Mouse (Mus musculus) left cerebral cortex, adult 2 months (tissue): ENCODE data around the gene Fam71b. TPM values are rescaled to one million over a fixed set of nuclear protein-coding genes. Genes with fewer than 3 reads are reported as not detected.

Source experiments
- DNase-seq, 2 experiments: peaks; one replicate each; pipeline ENCODE4 v3.0.0; 2021 to 2022; ENCODE audit warnings: low spot score in 2 of 2, mixed read lengths in 1 of 2; ENCODE audit errors: extremely low spot score in 1 of 2
- H3K27ac ChIP-seq: fragments of 200-600 bp; 2 replicates; pipeline ENCODE4 v1.8.1; 2022
- H3K4me3 ChIP-seq: fragments of 200-600 bp; 2 replicates; pipeline ENCODE4 v1.8.1; 2022
- CTCF ChIP-seq: fragments of 200-600 bp; IDR thresholded peaks from 2 replicates; pipeline ENCODE4 v1.8.1; 2022; ENCODE audit warnings: antibody characterized with exemption, mild to moderate bottlenecking, moderate library complexity
- intact Hi-C: fragments of 180-260 bp; cut with DNase I; formaldehyde crosslinking; loops from one replicate; pipeline ENCODE4 v1.15.1; 2025
- total RNA-seq, 2 experiments: library from RNA; stranded (reverse); gene quantifications; 2 replicates each; pipeline ENCODE4 v1.2.3; 2021

Fam71b gene
- total RNA-seq, 2 experiments from 2014 or later = not detected

DNA sequence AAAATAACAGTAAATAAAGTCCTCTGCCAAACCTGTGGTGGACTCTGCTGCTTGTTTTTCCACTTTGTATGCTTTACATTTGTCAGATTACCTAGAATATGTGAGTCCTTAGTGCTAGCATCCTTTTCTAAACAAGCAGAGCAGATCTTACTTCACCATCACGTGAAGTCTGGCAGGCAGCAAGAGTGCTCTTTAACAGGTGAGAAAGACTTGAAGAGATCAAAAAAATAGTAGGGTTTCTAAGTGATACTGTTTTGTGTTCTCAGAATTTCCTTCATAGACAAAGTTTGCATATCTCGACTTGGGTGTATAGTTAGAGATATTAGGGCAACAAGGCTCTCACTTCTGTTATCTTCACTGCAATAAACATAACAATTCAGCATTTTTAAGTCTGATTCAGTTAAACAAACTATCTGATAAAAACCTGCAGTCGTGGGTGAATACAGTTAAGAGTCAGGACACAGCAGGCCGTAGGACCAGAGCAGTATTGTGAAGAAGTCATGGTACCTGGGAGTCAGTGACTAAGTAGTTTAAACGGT, 42.7 kb downstream of the Fam71b start:
- H3K27ac ChIP-seq = no peak overlapping the region
- no peak for TF ChIP-seq CTCF
- no peak overlapping the region for H3K4me3 ChIP-seq
- DNase-seq = no peak
- intact Hi-C loops = no loop called here

DNA sequence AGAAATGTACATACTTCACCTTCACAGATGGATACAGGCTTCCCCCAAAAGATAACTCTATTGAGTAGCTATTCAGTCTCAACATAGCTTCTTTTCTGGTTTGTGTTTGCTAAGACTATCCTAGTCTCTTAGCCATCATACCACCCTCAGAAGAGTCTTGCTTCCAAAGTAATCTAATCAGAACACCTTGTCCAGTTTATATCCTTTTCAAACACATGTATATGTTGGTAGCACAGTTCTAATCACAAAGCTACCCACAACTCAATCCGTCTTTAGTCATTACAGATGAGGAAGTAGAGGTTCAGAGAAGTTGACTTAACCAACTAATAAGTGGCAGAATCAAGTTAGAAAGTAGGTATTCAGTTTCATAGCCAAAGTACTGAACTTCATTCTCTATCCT, 45.4 kb downstream of the Fam71b start:
- DNase-seq = no peak
- TF ChIP-seq CTCF = no peak
- H3K27ac ChIP-seq = no peak overlapping the region
- no peak overlapping the region for H3K4me3 ChIP-seq
- intact Hi-C loops = loop anchor here (5.0 kb wide), 1 partner anchor 226 kb away; no protein-coding TSS in a partner anchor

DNA sequence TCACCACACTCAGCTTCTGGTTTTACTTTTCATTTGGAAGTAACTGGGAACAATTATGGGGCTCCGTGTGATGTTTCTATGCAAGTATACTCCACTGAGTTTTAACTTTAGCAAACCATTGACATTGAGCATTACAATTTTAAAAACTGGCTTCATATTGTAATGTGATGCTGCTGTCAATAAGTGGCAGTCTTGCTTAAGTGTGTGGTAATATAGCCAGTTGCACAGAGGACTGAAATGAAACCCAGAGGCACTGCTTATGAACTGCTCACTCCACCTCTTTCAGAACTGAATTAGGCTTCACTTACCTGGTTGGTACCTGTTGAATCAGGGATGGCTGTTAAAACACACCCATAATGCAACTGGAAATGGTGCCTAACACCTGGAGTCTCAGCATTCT, 46.8 kb downstream of the Fam71b start:
- TF ChIP-seq CTCF = peak; percentile 38
- no peak for DNase-seq
- Histone ChIP-seq H3K27ac (no peak overlapping the region), H3K4me3 (no peak overlapping the region)
- intact Hi-C loops = loop anchor here (5.0 kb wide), 1 partner anchor 224 kb away; no protein-coding TSS in a partner anchor

DNA sequence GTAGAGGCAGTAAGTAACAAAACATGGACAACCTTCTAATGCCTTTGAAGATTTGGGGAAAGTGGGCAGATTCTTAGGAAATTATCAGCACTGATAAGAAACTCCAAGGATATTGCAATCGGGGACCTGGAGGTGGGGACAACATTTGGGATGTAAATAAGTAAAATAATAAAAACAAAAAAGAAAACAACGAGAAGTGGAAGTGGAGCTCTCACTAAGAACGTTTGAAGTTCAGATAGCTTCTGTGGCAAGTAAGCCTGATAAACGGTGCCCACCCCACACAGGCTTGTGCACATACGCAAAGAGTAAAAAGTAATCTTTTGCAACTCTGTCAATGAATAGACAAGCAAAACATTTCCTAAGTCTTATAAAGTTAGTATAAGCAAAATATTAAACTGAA, 47.6 kb downstream of the Fam71b start:
- no peak for TF ChIP-seq CTCF
- intact Hi-C loops = loop anchor here (5.0 kb wide), 1 partner anchor 223 kb away; no protein-coding TSS in a partner anchor
- DNase-seq = no peak
- no peak overlapping the region for H3K4me3 ChIP-seq
- no peak overlapping the region for H3K27ac ChIP-seq

DNA sequence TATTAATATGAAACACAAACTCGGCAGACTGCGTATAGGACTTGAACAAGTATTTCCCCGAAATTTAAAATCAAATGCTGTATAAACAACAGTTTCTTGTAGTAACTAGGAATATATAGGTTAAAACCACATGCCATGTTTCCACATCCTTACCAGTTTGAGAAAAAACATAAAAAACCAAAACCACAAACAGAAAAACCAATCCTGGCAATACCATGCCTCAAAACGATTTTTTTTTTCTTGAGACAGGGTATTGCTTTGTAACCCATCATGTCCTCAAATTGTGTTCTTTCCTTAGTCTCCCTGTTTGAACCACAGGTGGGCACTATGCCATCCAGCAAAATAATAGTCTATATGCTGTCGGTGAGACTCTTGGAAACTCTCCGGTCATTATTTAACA, 49.8 kb downstream of the Fam71b start:
- intact Hi-C loops = loop anchor here (2.0 kb wide), 1 partner anchor 185 kb away; no protein-coding TSS in a partner anchor
- no peak overlapping the region for H3K27ac ChIP-seq
- DNase-seq = no peak
- H3K4me3 ChIP-seq = no peak overlapping the region
- TF ChIP-seq CTCF = no peak

DNA sequence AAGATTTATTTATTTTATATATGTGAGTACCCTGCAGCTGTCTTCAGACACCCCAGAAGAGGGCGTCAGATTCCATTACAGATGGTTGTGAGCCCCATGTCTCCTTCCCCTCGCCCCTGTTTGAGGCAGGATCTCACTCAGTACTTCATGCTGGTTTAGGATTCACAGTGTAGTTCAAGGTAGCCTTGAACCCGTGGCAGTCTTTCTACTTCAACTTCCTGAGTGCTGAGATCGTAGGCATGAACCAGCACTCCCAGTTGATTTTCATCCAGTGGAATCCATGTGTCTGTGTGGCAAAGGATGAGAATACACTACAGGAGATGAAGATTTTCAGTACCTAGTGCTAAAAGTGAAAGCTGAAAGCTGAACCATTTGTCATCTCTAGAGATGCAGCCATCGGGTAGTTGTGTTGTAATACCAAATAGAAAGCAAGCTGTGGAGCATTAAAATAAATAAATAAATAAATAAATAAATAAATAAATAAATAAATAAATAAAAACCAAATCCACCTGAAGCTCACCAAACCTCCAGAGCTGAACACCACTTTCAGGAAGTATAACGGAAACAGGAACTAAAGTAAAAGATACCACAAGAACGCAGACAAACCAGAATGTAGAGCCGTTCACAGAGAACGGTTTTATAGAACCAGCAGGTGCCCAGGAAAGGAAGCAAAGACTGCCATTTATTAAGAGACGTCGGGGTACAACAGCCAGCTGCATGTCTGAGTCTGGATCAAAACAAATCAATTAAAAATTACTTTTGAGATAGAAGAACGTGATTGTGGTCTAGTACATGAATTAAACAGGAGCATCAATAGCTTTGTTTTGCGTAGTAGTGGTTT, 51.5 kb downstream of the Fam71b start:
- no peak overlapping the region for H3K27ac ChIP-seq
- H3K4me3 ChIP-seq = no peak overlapping the region
- TF ChIP-seq CTCF = peak; percentile 2; the same call in 1 of the 2 replicates
- DNase-seq = no peak
- intact Hi-C loops = loop anchor here (2.0 kb wide), 1 partner anchor 183 kb away; no protein-coding TSS in a partner anchor

DNA sequence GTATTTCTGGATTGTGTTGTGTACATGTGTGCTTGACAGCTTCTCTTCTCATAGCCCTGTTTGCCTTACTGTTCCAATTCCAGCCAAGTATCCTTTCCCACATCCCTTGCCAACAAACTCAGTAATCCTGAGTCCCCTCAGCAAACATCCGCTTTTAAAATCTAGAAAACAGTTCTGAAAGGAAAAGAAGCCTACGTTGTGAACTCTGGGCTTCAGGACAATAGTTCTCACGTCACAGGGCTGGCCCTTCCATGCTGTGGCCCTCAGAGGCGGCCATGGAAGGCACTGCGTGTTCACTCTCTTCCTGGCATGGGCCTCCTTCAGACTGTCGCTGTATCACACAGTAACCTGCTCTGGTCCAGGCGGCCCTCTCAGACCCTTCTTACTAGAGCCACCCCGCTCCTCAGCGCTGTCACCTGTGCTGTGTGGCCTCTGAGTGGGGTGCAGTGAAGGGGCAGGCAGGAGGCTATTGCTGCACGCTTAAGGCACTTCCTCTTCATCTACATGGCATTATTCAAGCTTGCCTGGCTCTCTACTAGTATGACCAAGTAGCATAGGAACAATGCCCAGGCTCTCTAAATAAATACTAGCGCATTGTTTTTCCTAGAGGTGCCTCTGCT, 53.2 kb downstream of the Fam71b start:
- intact Hi-C loops = no loop called here

DNA sequence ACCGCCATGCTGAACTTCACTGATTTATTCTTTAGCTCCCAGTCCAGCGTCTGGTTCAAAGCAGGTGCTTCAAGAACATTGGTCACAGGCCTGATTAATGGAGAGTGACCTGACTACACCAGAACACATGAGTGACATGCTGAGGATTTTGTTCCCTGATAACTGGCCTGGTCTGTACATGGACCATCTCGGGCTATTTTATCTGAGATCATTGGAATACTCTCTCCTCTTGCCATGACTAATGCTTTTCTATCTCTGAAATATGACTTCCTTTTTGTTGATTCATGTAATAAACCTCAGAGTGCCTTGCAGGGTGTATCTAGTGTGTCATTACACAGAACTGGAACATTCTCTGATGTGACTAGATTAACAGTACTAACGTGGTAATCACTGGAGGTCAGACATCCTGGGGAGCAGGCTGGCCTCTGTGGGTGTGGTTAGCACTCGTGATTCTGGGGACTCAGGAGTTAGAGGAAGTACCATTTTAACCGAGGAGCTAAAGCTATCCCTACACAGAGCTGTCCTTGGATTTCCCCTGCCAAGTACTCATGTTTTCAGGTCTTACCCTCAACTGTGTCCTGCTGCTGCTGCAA, 58.2 kb downstream of the Fam71b start, which contains the start of gene Havcr2:
Gene Havcr2, plus strand, starts transcription at position 483 of the 593 bp plus-strand sequence.
- DNase-seq = no peak
- Histone ChIP-seq H3K4me3 (no peak within 1 kb of the TSS), H3K27ac (no peak within 1 kb of the TSS)
- intact Hi-C loops = no loop called here
- TF ChIP-seq CTCF = no peak

More for the DNA sequence above, 53.2 kb downstream of the Fam71b start:
- TF ChIP-seq CTCF = no peak
- no peak overlapping the region for H3K27ac ChIP-seq
- DNase-seq = no peak
- H3K4me3 ChIP-seq = no peak overlapping the region

Other genes with a start within 250 kb of the Fam71b start
- gene Nipal4, start 230.1 kb upstream of the Fam71b start, total RNA-seq = 1 to 10 TPM; 1.2 to 1.4 TPM
- 1 to 10 TPM; 4.9 to 5.2 TPM for gene Fndc9, start 161.0 kb upstream of the Fam71b start, total RNA-seq
- gene Cyfip2, start 83.7 kb upstream of the Fam71b start, total RNA-seq = 100 to 1,000 TPM; 606 to 614 TPM
- gene Itk, start 7.0 kb upstream of the Fam71b start, total RNA-seq = under 1 TPM; 0.16 to 0.23 TPM
- gene Med7, start 40.4 kb downstream of the Fam71b start, total RNA-seq = 10 to 100 TPM; 32.9 to 34.2 TPM
- gene Havcr2, start 58.4 kb downstream of the Fam71b start, total RNA-seq = 1 to 10 TPM; 2.1 to 2.2 TPM
- gene Gm12169, start 127.7 kb downstream of the Fam71b start, total RNA-seq = not detected
- gene BC053393, start 175.0 kb downstream of the Fam71b start, total RNA-seq = not detected
- under 1 TPM in 1 of 2 experiments, not detected in 1; 0.47 TPM for gene Dppa1, start 232.7 kb downstream of the Fam71b start, total RNA-seq